Mouse (Mus musculus): ENCODE results near the gene Lmx1b.

DNA sequence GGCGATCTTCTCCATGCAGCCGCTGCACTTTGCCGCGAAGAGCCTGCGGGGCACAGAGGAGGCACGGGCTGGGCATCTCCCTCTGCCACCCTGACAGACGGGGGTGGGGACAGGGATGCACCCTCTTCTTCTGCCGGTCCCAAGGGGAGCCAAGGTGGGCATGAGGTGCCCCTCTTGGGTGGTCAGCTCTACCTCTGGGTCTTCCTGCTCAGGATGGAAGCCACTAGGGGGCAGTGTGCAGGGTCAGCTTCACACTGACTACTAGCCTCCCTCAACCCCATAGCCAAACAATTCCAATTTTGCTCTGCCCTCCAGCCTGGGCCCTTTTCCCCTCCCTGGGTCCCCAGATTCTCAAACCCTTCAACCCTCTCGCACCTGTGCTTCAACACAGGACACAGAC is 71.1 kb downstream of the Lmx1b start:
- TF ChIP-seq CTCF (IDR thresholded peaks at IDR 0.05) (peak; percentile 63), EP300 (IDR thresholded peaks at IDR 0.05) (no peak)
